Mouse (Mus musculus): ENCODE measurements around the gene Ces2b. TPM values are rescaled to one million over a fixed set of nuclear protein-coding genes. Genes with fewer than 3 reads are reported as not detected.
"Not testable (repeated sequence)": the region's sequence is repeated elsewhere in the genome, so short reads cannot be mapped to it uniquely, and the experiment has no call there.

The Ces2b gene
- total and polyA plus RNA-seq, 3 experiments, result not detected

GRCm38 (mm10) chr8:104868876-104869275 lies 37.5 kb downstream of the Ces2b start:
- dilution Hi-C loops (cut with MboI; ENCODE audit: extremely low pct_ligation_motif_present, extremely low pct_unique_long_range_greater_than_20kb, low sequenced_read_pairs); H3K4me3 ChIP-seq (replicated peaks in 1 of 3; ENCODE audit: low read depth in 2 of 3, low read length in 2 of 3, poor library complexity in 1 of 3); H3K27ac ChIP-seq (ENCODE audit: insufficient read depth, low read depth); H3K9me3 ChIP-seq (replicated peaks; ENCODE audit: low read length); H3K36me3 ChIP-seq (replicated peaks in 1 of 2; ENCODE audit: control insufficient read depth in 1 of 2, insufficient read depth in 1 of 2, low read length in 1 of 2); DNase-seq (ENCODE audit: extremely low read depth); in situ Hi-C loops (cut with MboI; ENCODE audit: low pct_ligation_motif_present, low pct_unique_long_range_greater_than_20kb, low sequenced_read_pairs); H3K4me1 ChIP-seq (ENCODE audit: control insufficient read depth in 1 of 2, insufficient read depth in 2 of 2); H3K79me2 ChIP-seq (replicated peaks; ENCODE audit: control insufficient read depth, extremely low read depth, insufficient read depth, poor library complexity, severe bottlenecking); H3K4me2 ChIP-seq (ENCODE audit: insufficient read depth, low read depth, poor library complexity, severe bottlenecking); H3K27me3 ChIP-seq (replicated peaks); H3K9ac ChIP-seq (ENCODE audit: insufficient read depth, low read depth): not testable (repeated sequence)

GRCm38 (mm10) chr8:104886223-104886926 lies 55.0 kb downstream of the Ces2b start:
- H3K9me3 ChIP-seq (replicated peaks; ENCODE audit: low read length); DNase-seq (ENCODE audit: extremely low read depth); H3K27me3 ChIP-seq (replicated peaks); in situ Hi-C loops (cut with MboI; ENCODE audit: low pct_ligation_motif_present, low pct_unique_long_range_greater_than_20kb, low sequenced_read_pairs); H3K36me3 ChIP-seq (replicated peaks in 1 of 2; ENCODE audit: control insufficient read depth in 1 of 2, insufficient read depth in 1 of 2, low read length in 1 of 2); dilution Hi-C loops (cut with MboI; ENCODE audit: extremely low pct_ligation_motif_present, extremely low pct_unique_long_range_greater_than_20kb, low sequenced_read_pairs); H3K9ac ChIP-seq (ENCODE audit: insufficient read depth, low read depth); H3K4me2 ChIP-seq (ENCODE audit: insufficient read depth, low read depth, poor library complexity, severe bottlenecking); H3K4me1 ChIP-seq (ENCODE audit: control insufficient read depth in 1 of 2, insufficient read depth in 2 of 2); H3K4me3 ChIP-seq (replicated peaks in 1 of 3; ENCODE audit: low read depth in 2 of 3, low read length in 2 of 3, poor library complexity in 1 of 3); H3K79me2 ChIP-seq (replicated peaks; ENCODE audit: control insufficient read depth, extremely low read depth, insufficient read depth, poor library complexity, severe bottlenecking); H3K27ac ChIP-seq (ENCODE audit: insufficient read depth, low read depth): not testable (repeated sequence)

Other genes starting within 250 kb of the Ces2b start
- 8.7 and 11.9 TPM in 2 replicates for gene Pdp2, start 240.1 kb upstream of the Ces2b start, total RNA-seq (2012; rRNA removed)
- 6.9 and 7.6 TPM in 2 replicates for gene Pdp2, start 240.1 kb upstream of the Ces2b start, total RNA-seq (2014; rRNA removed)
- gene Pdp2, start 240.1 kb upstream of the Ces2b start, polyA plus RNA-seq (2012; ENCODE audit: insufficient read length, low read depth), result 8.3 and 9.6 TPM in 2 replicates
- not detected in 2 replicates for gene Cdh16, start 207.2 kb upstream of the Ces2b start, total RNA-seq (2012; rRNA removed)
- not detected in 2 replicates for gene Cdh16, start 207.2 kb upstream of the Ces2b start, total RNA-seq (2014; rRNA removed)
- gene Cdh16, start 207.2 kb upstream of the Ces2b start, polyA plus RNA-seq (2012; ENCODE audit: insufficient read length, low read depth), result not detected in 2 replicates
- gene Rrad, start 200.2 kb upstream of the Ces2b start, total RNA-seq (2012; rRNA removed), result 30.9 and 31.1 TPM in 2 replicates
- gene Rrad, start 200.2 kb upstream of the Ces2b start, total RNA-seq (2014; rRNA removed), result 29.4 and 31.7 TPM in 2 replicates
- gene Rrad, start 200.2 kb upstream of the Ces2b start, polyA plus RNA-seq (2012; ENCODE audit: insufficient read length, low read depth), result 32.3 and 33.6 TPM in 2 replicates
- gene Ciao2b, start 189.6 kb upstream of the Ces2b start, total RNA-seq (2012; rRNA removed), result 76.4 and 81.1 TPM in 2 replicates
- gene Ciao2b, start 189.6 kb upstream of the Ces2b start, total RNA-seq (2014; rRNA removed), result 72.2 and 74.4 TPM in 2 replicates
- gene Ciao2b, start 189.6 kb upstream of the Ces2b start, polyA plus RNA-seq (2012; ENCODE audit: insufficient read length, low read depth), result 75.8 and 76.4 TPM in 2 replicates
- gene Ces2a, start 97.6 kb upstream of the Ces2b start, total RNA-seq (2012; rRNA removed), result not detected in 2 replicates
- gene Ces2a, start 97.6 kb upstream of the Ces2b start, total RNA-seq (2014; rRNA removed), result not detected in 2 replicates
- not detected in 2 replicates for gene Ces2a, start 97.6 kb upstream of the Ces2b start, polyA plus RNA-seq (2012; ENCODE audit: insufficient read length, low read depth)
- gene Ces2c, start 15.5 kb downstream of the Ces2b start, total RNA-seq (2012; rRNA removed), result 5.7 and 6.2 TPM in 2 replicates
- gene Ces2c, start 15.5 kb downstream of the Ces2b start, total RNA-seq (2014; rRNA removed), result 15.6 and 16.7 TPM in 2 replicates
- gene Ces2c, start 15.5 kb downstream of the Ces2b start, polyA plus RNA-seq (2012; ENCODE audit: insufficient read length, low read depth), result 65.5 and 67.4 TPM in 2 replicates
- 0.04 TPM in 1 of 2 replicates, not detected in the other for gene Ces2e, start 94.7 kb downstream of the Ces2b start, total RNA-seq (2012; rRNA removed)
- 0.11 TPM in 1 of 2 replicates, not detected in the other for gene Ces2e, start 94.7 kb downstream of the Ces2b start, total RNA-seq (2014; rRNA removed)
- not detected in 2 replicates for gene Ces2e, start 94.7 kb downstream of the Ces2b start, polyA plus RNA-seq (2012; ENCODE audit: insufficient read length, low read depth)
- gene Ces2f, start 115.8 kb downstream of the Ces2b start, total RNA-seq (2012; rRNA removed), result 0.04 and 0.08 TPM in 2 replicates
- 0.04 TPM in 1 of 2 replicates, not detected in the other for gene Ces2f, start 115.8 kb downstream of the Ces2b start, total RNA-seq (2014; rRNA removed)
- gene Ces2f, start 115.8 kb downstream of the Ces2b start, polyA plus RNA-seq (2012; ENCODE audit: insufficient read length, low read depth), result not detected in 2 replicates
- 0.17 and 0.30 TPM in 2 replicates for gene Ces2g, start 130.1 kb downstream of the Ces2b start, total RNA-seq (2012; rRNA removed)
- gene Ces2g, start 130.1 kb downstream of the Ces2b start, total RNA-seq (2014; rRNA removed), result 0.07 TPM in 1 of 2 replicates, not detected in the other
- 0.11 and 0.14 TPM in 2 replicates for gene Ces2g, start 130.1 kb downstream of the Ces2b start, polyA plus RNA-seq (2012; ENCODE audit: insufficient read length, low read depth)
- not detected in 2 replicates for gene Ces2h, start 169.3 kb downstream of the Ces2b start, total RNA-seq (2012; rRNA removed)
- not detected in 2 replicates for gene Ces2h, start 169.3 kb downstream of the Ces2b start, total RNA-seq (2014; rRNA removed)
- gene Ces2h, start 169.3 kb downstream of the Ces2b start, polyA plus RNA-seq (2012; ENCODE audit: insufficient read length, low read depth), result not detected in 2 replicates
- not detected in 2 replicates for gene Ces3a, start 217.0 kb downstream of the Ces2b start, total RNA-seq (2012; rRNA removed)
- not detected in 2 replicates for gene Ces3a, start 217.0 kb downstream of the Ces2b start, total RNA-seq (2014; rRNA removed)
- not detected in 2 replicates for gene Ces3a, start 217.0 kb downstream of the Ces2b start, polyA plus RNA-seq (2012; ENCODE audit: insufficient read length, low read depth)